ENCODE assay signal across 17 mouse cellular contexts in genomic region chr11:94539761-94540160, GRCm38 (mm10). TPM values are rescaled to one million over a fixed set of nuclear protein-coding genes. Genes with fewer than 3 reads are reported as not detected.
"Had no signal": no experiment of that assay in that cellular context is flagged by ENCODE, and none has a peak within 500 bp of the region (broad histone marks: within the 10 kb centered on the region; RNA-seq: fewer than 3 reads in every experiment).

No protein-coding gene starts in this region.

- H3K4me2 ChIP-seq: neural tube, embryonic 13.5 days; neural tube, embryonic 15.5 days; stomach, embryonic 15.5 days had no signal

- H3K27ac ChIP-seq: neural tube, embryonic 13.5 days; neural tube, embryonic 15.5 days; stomach, embryonic 15.5 days had no signal

- H3K36me3 ChIP-seq: neural tube, embryonic 13.5 days; stomach, embryonic 15.5 days had no signal

- H3K9ac ChIP-seq: neural tube, embryonic 13.5 days; neural tube, embryonic 15.5 days; stomach, embryonic 15.5 days had no signal

- H3K9me3 ChIP-seq: neural tube, embryonic 13.5 days; neural tube, embryonic 15.5 days; stomach, embryonic 15.5 days had no signal

- H3K4me1 ChIP-seq: stomach, embryonic 15.5 days had no signal

- H3K4me3 ChIP-seq: neural tube, embryonic 13.5 days; neural tube, embryonic 15.5 days; stomach, embryonic 15.5 days had no signal

- DNase-seq: retina, postnatal 1 day; right cerebral cortex, adult 18-20 months; right cerebral cortex, postnatal 14 days; right cerebral cortex, postnatal 25 days; right cerebral cortex, postnatal 4 days; spleen, adult 18-20 months; thymus, adult 18-20 months; thymus, adult 2 months; thymus, postnatal 14 days; thymus, postnatal 25 days; thymus, postnatal 36 days; thymus, postnatal 4 days had no signal

- H3K27me3 ChIP-seq: neural tube, embryonic 13.5 days; neural tube, embryonic 15.5 days; stomach, embryonic 15.5 days had no signal

RNA-seq across cellular contexts. Expression of gene Spata20, which starts 53.8 kb away (rescaled TPM):
- polyA plus RNA-seq: small intestine, adult 2 months; spleen, adult 2 months had no signal
